Mouse (Mus musculus): ENCODE measurements around the gene Gm49340. TPM values are rescaled to one million over a fixed set of nuclear protein-coding genes. Genes with fewer than 3 reads are reported as not detected.

Gene Gm49340
- not detected for total RNA-seq (2023)

GRCm38 (mm10) chr11:73329442-73329841, at the start of gene Gm49340, which contains the start of the genes Aspa and Spata22:
Gene Gm49340, plus strand, starts transcription at chr11:73329741.
Gene Aspa, minus strand, starts transcription at chr11:73329596.
Gene Spata22, plus strand, starts transcription at chr11:73329741.

DNA sequence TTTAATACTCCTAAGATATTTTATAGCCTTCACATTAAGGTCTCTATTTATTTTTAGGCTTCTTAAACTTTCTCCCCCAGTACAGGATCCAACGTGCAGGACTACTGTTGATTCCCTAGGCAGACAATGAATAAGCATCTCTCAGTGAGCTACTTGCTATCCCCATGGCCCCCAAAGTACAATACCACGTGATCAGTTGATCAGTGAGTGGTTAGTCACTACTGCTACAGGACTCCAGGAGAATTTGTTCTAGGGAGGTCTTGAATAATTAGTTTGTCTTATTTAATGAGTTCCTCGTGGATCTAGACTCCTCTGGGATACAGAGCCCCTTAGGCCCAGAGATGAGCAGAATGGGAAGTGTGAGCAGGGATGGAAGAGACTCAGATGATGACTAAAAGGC, 20.9 kb downstream of the Gm49340 start, which contains the start of gene Olfr20:
TSS of gene Olfr20 (plus strand) at position 301 of the 400 bp plus-strand sequence.

GRCm38 (mm10) chr11:73370946-73371345, 41.4 kb downstream of the Gm49340 start, which contains the start of gene Olfr376:
Gene Olfr376, plus strand, starts transcription at chr11:73371246.

DNA sequence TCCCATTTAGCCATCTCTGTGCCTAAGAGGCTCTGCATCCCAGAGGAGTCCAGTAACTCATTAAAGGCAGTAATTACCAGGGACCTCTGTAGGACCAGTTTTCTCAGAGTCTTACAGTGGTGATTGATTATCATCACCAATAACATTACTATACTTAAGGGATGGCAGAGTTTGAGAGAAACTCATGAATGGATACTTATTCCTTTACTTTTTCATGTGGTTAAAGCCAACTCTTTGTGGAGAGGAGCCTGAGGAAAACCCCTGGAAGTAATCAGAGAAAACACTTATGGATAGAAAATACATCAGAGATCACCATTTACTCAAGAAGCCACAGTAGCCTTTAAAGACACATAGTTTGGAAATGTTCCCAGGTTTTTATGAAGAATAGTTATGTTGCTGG, 70.0 kb downstream of the Gm49340 start, which contains the start of gene Olfr1:
TSS of gene Olfr1 (minus strand) at position 101 of the 400 bp plus-strand sequence.

Other genes starting within 250 kb of the Gm49340 start
- under 1 TPM; 0.97 TPM for gene Itgae, start 239.2 kb upstream of the Gm49340 start, total RNA-seq (2023)
- 1 to 10 TPM; 2.5 to 3.4 TPM for gene Haspin, start 191.4 kb upstream of the Gm49340 start, total RNA-seq (2023)
- under 1 TPM; 0.43 to 0.55 TPM for gene P2rx5, start 169.3 kb upstream of the Gm49340 start, total RNA-seq (2023)
- gene Emc6, start 152.7 kb upstream of the Gm49340 start, total RNA-seq (2023), result 10 to 100 TPM; 40.3 to 46.2 TPM
- gene Tax1bp3, start 152.7 kb upstream of the Gm49340 start, total RNA-seq (2023), result 10 to 100 TPM; 37.6 to 42.0 TPM
- gene Ctns, start 130.7 kb upstream of the Gm49340 start, total RNA-seq (2023), result 10 to 100 TPM; 31.8 to 33.1 TPM
- gene Shpk, start 130.3 kb upstream of the Gm49340 start, total RNA-seq (2023), result 1 to 10 TPM; 2.5 to 3.8 TPM
- not detected for gene Trpv1, start 95.4 kb upstream of the Gm49340 start, total RNA-seq (2023)
- not detected for gene Trpv3, start 62.4 kb upstream of the Gm49340 start, total RNA-seq (2023)
- 10 to 100 TPM; 11.5 to 11.6 TPM for gene Aspa, start 145 bp upstream of the Gm49340 start, total RNA-seq (2023)
- gene Spata22, start within 50 bp of the Gm49340 start, total RNA-seq (2023), result not detected
- not detected for gene Olfr20, start 21.0 kb downstream of the Gm49340 start, total RNA-seq (2023)
- gene Olfr376, start 41.5 kb downstream of the Gm49340 start, total RNA-seq (2023), result not detected
- gene Olfr1, start 69.9 kb downstream of the Gm49340 start, total RNA-seq (2023), result not detected
- gene Olfr378, start 98.7 kb downstream of the Gm49340 start, total RNA-seq (2023), result not detected
- gene Olfr380, start 127.8 kb downstream of the Gm49340 start, total RNA-seq (2023), result not detected
- gene Olfr381, start 161.9 kb downstream of the Gm49340 start, total RNA-seq (2023), result not detected
- gene Olfr382, start 187.5 kb downstream of the Gm49340 start, total RNA-seq (2023), result not detected